Mouse (Mus musculus) monocyte, adult 5-6 weeks (primary cell): Measurements from ENCODE around the gene Gm20855. TPM values are rescaled to one million over a fixed set of nuclear protein-coding genes. Genes with fewer than 3 reads are reported as not detected.
"Not testable (repeated sequence)": the region's sequence is repeated elsewhere in the genome, so short reads cannot be mapped to it uniquely, and the experiment has no call there.

Experiments used
- ATAC-seq: fragments of 153-309, 156-312 bp; replicated peaks from 2 replicates; pipeline ENCODE4 v1.8.0; 2017; ENCODE audit warnings: mild to moderate bottlenecking; ENCODE audit not compliant: low TSS enrichment, insufficient number of reproducible peaks, severe bottlenecking, poor library complexity, low FRiP score
- total RNA-seq: library from RNA; stranded (forward); fragments of 200-1000, 200-491, 200-594 nt; gene quantifications from 3 replicates; pipeline ENCODE4 v1.2.3, GENCODE M21; 2017

Gm20855 gene
- not detected in 3 replicates for total RNA-seq

GRCm38 (mm10) chrY:35131733-35132132, at the start of gene Gm20855:
TSS of gene Gm20855 (minus strand) at chrY:35131833.
- not testable (repeated sequence) for ATAC-seq
